Mouse (Mus musculus): ENCODE measurements at regions not wholly inside any gene's neighbourhood (a gene's known extent, or its start where the extent isn't known, plus 50 kb on each side); places are given as distances from the start of the nearest gene placed in this dataset.

GRCm38 (mm10) chr6:41100258-41100657 lies 64.9 kb upstream of the 2210010C04Rik start:
- ATAC-seq (ENCODE audit: insufficient read depth) (no peak), DNase-seq (ENCODE audit: low read depth in 3 of 3, low spot score in 3 of 3) (no peak)
- Histone ChIP-seq H3K4me2 (ENCODE audit: low read depth) (no peak overlapping the region), H3K4me3 (ENCODE audit: insufficient read depth in 1 of 2, low read depth in 2 of 2, low read length in 2 of 2) (no peak overlapping the region), H3K27me3 (ENCODE audit: control insufficient read depth, insufficient read depth, low read length) (no peaks in the 10 kb centered on the region), H3K9me3 (ENCODE audit: control insufficient read depth, low read length) (no peaks in the 10 kb centered on the region), H3K36me3 (replicated peaks; ENCODE audit: control insufficient read depth, insufficient read depth, low read depth) (no peaks in the 10 kb centered on the region), H3K9ac (replicated peaks) (no peak overlapping the region), H3K4me1 (replicated peaks; ENCODE audit: control insufficient read depth in 2 of 2, insufficient read depth in 2 of 2, low read length in 1 of 2) (peaks cover 15 to 25% of the 10 kb centered on the region in 2 experiments), H3K27ac (no peak overlapping the region)
- 61% methylated on average over 2 of the region's 2 CpGs for WGBS (ENCODE audit: insufficient replicate concordance)
- TF ChIP-seq EP300 (IDR thresholded peaks at IDR 0.05; ENCODE audit: low read depth): no peak
- TF ChIP-seq CTCF (IDR thresholded peaks at IDR 0.05; ENCODE audit: low read depth): no peak

GRCm38 (mm10) chr6:41091177-41091829 lies 56.0 kb upstream of the 2210010C04Rik start:
- WGBS (ENCODE audit: insufficient replicate concordance): 17% methylated on average over 4 of the region's 4 CpGs
- Histone ChIP-seq H3K4me2 (ENCODE audit: low read depth) (no peak overlapping the region), H3K9me3 (ENCODE audit: control insufficient read depth, low read length) (no peaks in the 10 kb centered on the region), H3K27me3 (ENCODE audit: control insufficient read depth, insufficient read depth, low read length) (no peaks in the 10 kb centered on the region), H3K36me3 (replicated peaks; ENCODE audit: control insufficient read depth, insufficient read depth, low read depth) (no peaks in the 10 kb centered on the region), H3K27ac (no peak overlapping the region), H3K4me3 (ENCODE audit: insufficient read depth in 1 of 2, low read depth in 2 of 2, low read length in 2 of 2) (no peak overlapping the region), H3K4me1 (replicated peaks; ENCODE audit: control insufficient read depth in 2 of 2, insufficient read depth in 2 of 2, low read length in 1 of 2) (no peaks in the 10 kb centered on the region), H3K9ac (replicated peaks) (no peak overlapping the region)
- ATAC-seq (ENCODE audit: insufficient read depth) (no peak), DNase-seq (ENCODE audit: low read depth in 3 of 3, low spot score in 3 of 3) (no peak)
- TF ChIP-seq CTCF (IDR thresholded peaks at IDR 0.05; ENCODE audit: low read depth) (peak; percentile 47), EP300 (IDR thresholded peaks at IDR 0.05; ENCODE audit: low read depth) (no peak)

All from liver, embryonic 14.5 days (tissue).